ENCODE assay signal across 9 mouse cellular contexts in the genomic region with DNA sequence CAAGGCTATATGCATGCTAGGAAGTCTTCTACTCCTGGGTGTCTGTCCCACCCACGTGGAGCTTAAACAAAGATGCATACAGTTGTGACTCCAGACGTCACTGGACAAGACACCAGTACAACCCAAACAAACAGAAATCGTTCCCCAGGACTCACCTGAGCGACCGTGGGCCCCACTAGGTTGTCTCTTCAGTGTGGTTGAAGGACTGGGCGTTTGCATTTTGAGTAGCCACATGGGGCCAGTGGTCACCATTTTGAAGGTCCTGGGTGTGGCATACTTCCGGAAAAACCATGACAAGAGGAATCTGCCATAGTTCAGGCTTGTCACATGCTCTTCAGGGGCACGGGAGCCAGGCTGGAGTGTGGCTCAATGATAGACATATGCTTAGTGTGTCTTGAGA. TPM values are rescaled to one million over a fixed set of nuclear protein-coding genes. Genes with fewer than 3 reads are reported as not detected.
DNase-seq lines count a peak whose midpoint lies in the region; ATAC-seq and TF ChIP-seq lines count a peak whose summit lies in the region.
"Had no signal": no experiment of that assay in that cellular context is flagged by ENCODE, and none has a peak within 500 bp of the region (broad histone marks: within the 10 kb centered on the region; RNA-seq: fewer than 3 reads in every experiment).

No protein-coding gene starts in this region.

- no peak for ATAC-seq in forebrain, embryonic 15.5 days (replicated peaks)
- no peak for ATAC-seq in liver, embryonic 14.5 days (ENCODE audit: insufficient read depth)

- H3ac ChIP-seq in C2C12 (ENCODE audit: control insufficient read depth, insufficient read length, low read depth): peak overlapping the region; percentile 70

- peaks cover 59% of the 10 kb centered on the region for H3K79me2 ChIP-seq in C2C12 (ENCODE audit: control insufficient read depth, insufficient read depth)

- no peak for DNase-seq in cerebellum, adult 2 months
- DNase-seq in cerebellum, adult 9-11 months: no peak
- DNase-seq in liver, embryonic 14.5 days (ENCODE audit: low read depth in 3 of 3, low spot score in 3 of 3): no peak
- DNase-seq in left cerebral cortex, adult 18-20 months (ENCODE audit: low spot score in 2 of 2): no peak
- no peak for DNase-seq in frontal cortex, postnatal 10 days (ENCODE audit: low spot score in 2 of 2)
- DNase-seq in gastrocnemius, postnatal 36 days: no peak
- DNase-seq: heart, adult 2 months had no signal

- no peak for TF ChIP-seq CTCF in cerebellum, adult 2 months (IDR thresholded peaks at IDR 0.05; ENCODE audit: borderline replicate concordance, insufficient read depth, low read depth, low read length)
- TF ChIP-seq CTCF in C2C12 (IDR thresholded peaks at IDR 0.05; ENCODE audit: control insufficient read depth, insufficient read depth, insufficient read length): no peak
- no peak for TF ChIP-seq CTCF in liver, embryonic 14.5 days (IDR thresholded peaks at IDR 0.05; ENCODE audit: low read depth)

- no peak overlapping the region for H3K27ac ChIP-seq in cerebellum, adult 2 months (ENCODE audit: insufficient read depth, low read length)
- no peak overlapping the region for H3K27ac ChIP-seq in forebrain, embryonic 15.5 days (replicated peaks)
- H3K27ac ChIP-seq in liver, embryonic 14.5 days: no peak overlapping the region

- WGBS in cerebellum, adult 2 months: 76% methylated on average over 8 of the region's 8 CpGs
- 86% methylated on average over 8 of the region's 8 CpGs for WGBS in forebrain, embryonic 15.5 days
- 57% methylated on average over 8 of the region's 8 CpGs for WGBS in liver, embryonic 14.5 days (ENCODE audit: insufficient replicate concordance)

- H3K79me3 ChIP-seq in C2C12 (ENCODE audit: low read depth): peaks cover 33% of the 10 kb centered on the region

- peak overlapping the region; percentile 81 for H3K4me2 ChIP-seq in forebrain, embryonic 15.5 days (replicated peaks)
- H3K4me2 ChIP-seq in liver, embryonic 14.5 days (ENCODE audit: low read depth): peak overlapping the region; percentile 71

- 0 out of 2 replicates have a peak overlapping the region, but pooled peaks have one; percentile 97 for H3K9ac ChIP-seq in forebrain, embryonic 15.5 days (replicated peaks)
- H3K9ac ChIP-seq in liver, embryonic 14.5 days (replicated peaks): peak overlapping the region; percentile 86

- no peak for TF ChIP-seq POLR2A in cerebellum, adult 2 months (IDR thresholded peaks at IDR 0.05; ENCODE audit: borderline replicate concordance, insufficient read depth, low read length)

- H3K4me3 ChIP-seq in cerebellum, adult 2 months (replicated peaks; ENCODE audit: insufficient read depth, low read depth, low read length): peak overlapping the region; percentile 71
- H3K4me3 ChIP-seq in C2C12 (ENCODE audit: insufficient read depth, poor library complexity, severe bottlenecking): peak overlapping the region; percentile 97
- H3K4me3 ChIP-seq in forebrain, embryonic 15.5 days: peak overlapping the region; percentile 88
- peak overlapping the region; percentile 88 to 89 for H3K4me3 ChIP-seq in liver, embryonic 14.5 days (ENCODE audit: insufficient read depth in 1 of 2, low read depth in 2 of 2, low read length in 2 of 2)

- intact Hi-C loops in gastrocnemius, postnatal 36 days (cut with DNase I): no loop called here

- peaks cover 40% of the 10 kb centered on the region for H3K36me3 ChIP-seq in C2C12 (ENCODE audit: control insufficient read depth, insufficient read depth)
- H3K36me3 ChIP-seq in forebrain, embryonic 15.5 days: peaks cover 27% of the 10 kb centered on the region
- peaks cover 21% of the 10 kb centered on the region for H3K36me3 ChIP-seq in liver, embryonic 14.5 days (replicated peaks; ENCODE audit: control insufficient read depth, insufficient read depth, low read depth)

- H3K4me1 ChIP-seq in cerebellum, adult 2 months (ENCODE audit: control insufficient read depth, insufficient read depth, low read length): peaks cover 26% of the 10 kb centered on the region
- peaks cover 34% of the 10 kb centered on the region for H3K4me1 ChIP-seq in forebrain, embryonic 15.5 days
- H3K4me1 ChIP-seq in liver, embryonic 14.5 days (replicated peaks; ENCODE audit: control insufficient read depth in 2 of 2, insufficient read depth in 2 of 2, low read length in 1 of 2): peaks cover 17 to 30% of the 10 kb centered on the region in 2 experiments

- no peaks in the 10 kb centered on the region for H3K27me3 ChIP-seq in cerebellum, adult 2 months (ENCODE audit: control insufficient read depth, insufficient read depth, low read length)
- no peaks in the 10 kb centered on the region for H3K27me3 ChIP-seq in C2C12 (ENCODE audit: control insufficient read depth, insufficient read depth, insufficient read length)
- H3K27me3 ChIP-seq in forebrain, embryonic 15.5 days: no peaks in the 10 kb centered on the region
- no peaks in the 10 kb centered on the region for H3K27me3 ChIP-seq in liver, embryonic 14.5 days (ENCODE audit: control insufficient read depth, insufficient read depth, low read length)

- no peaks in the 10 kb centered on the region for H3K9me3 ChIP-seq in forebrain, embryonic 15.5 days
- H3K9me3 ChIP-seq in liver, embryonic 14.5 days (ENCODE audit: control insufficient read depth, low read length): no peaks in the 10 kb centered on the region

- TF ChIP-seq EP300 in liver, embryonic 14.5 days (IDR thresholded peaks at IDR 0.05; ENCODE audit: low read depth): no peak

TF ChIP-seq in C2C12, 6 proteins besides CTCF, POLR2A, EP300 and RAD21:
- TF ChIP-seq MYOG (IDR thresholded peaks at IDR 0.05; ENCODE audit: control insufficient read depth, extremely low read depth, insufficient read length) (no peak), MYOD1 (IDR thresholded peaks at IDR 0.05; ENCODE audit: control insufficient read depth, insufficient read length, low read depth) (no peak), USF1 (IDR thresholded peaks at IDR 0.05; ENCODE audit: low read depth) (no peak), CEBPB (IDR thresholded peaks at IDR 0.05; ENCODE audit: low read depth) (no peak), FOSL1 (IDR thresholded peaks at IDR 0.05; ENCODE audit: insufficient read depth, low read length, poor library complexity, severe bottlenecking) (no peak), MAX (IDR thresholded peaks at IDR 0.05) (no peak)

RNA-seq across cellular contexts. Expression of a gene that starts 37.1 kb away (rescaled TPM):
- polyA plus RNA-seq in cerebellum, adult 2 months (2012; rRNA removed): 124 and 137 TPM in 2 replicates
- polyA plus RNA-seq in C2C12 (2012; fragmentation: generic; extraction: Trizol): 41.9 TPM
- polyA plus RNA-seq in forebrain, embryonic 15.5 days (2015; fragmentation: Nextera tagmentation; extraction: Ambion mirVana): 69.4 and 76.8 TPM in 2 replicates
- 12.3 and 13.0 TPM in 2 replicates for polyA plus RNA-seq in liver, embryonic 14.5 days (2012; rRNA removed)
- 10.5 and 12.8 TPM in 2 replicates for polyA plus RNA-seq in liver, embryonic 14.5 days (2014; fragmentation: Nextera tagmentation; extraction: Ambion mirVana)
- total RNA-seq in left cerebral cortex, adult 18-20 months (2021): 100 to 1,000 TPM; 203 to 219 TPM
- 10 to 100 TPM; 37.6 to 42.9 TPM for total RNA-seq in gastrocnemius, postnatal 36 days (2021)
